Mouse (Mus musculus): Measurements from ENCODE around the gene Fdps. TPM values are rescaled to one million over a fixed set of nuclear protein-coding genes. Genes with fewer than 3 reads are reported as not detected.
"Not testable (repeated sequence)": the region's sequence is repeated elsewhere in the genome, so short reads cannot be mapped to it uniquely, and the experiment has no call there.

The Fdps gene
- polyA plus RNA-seq, 1 experiment from 2014 or later = 284 TPM

DNA sequence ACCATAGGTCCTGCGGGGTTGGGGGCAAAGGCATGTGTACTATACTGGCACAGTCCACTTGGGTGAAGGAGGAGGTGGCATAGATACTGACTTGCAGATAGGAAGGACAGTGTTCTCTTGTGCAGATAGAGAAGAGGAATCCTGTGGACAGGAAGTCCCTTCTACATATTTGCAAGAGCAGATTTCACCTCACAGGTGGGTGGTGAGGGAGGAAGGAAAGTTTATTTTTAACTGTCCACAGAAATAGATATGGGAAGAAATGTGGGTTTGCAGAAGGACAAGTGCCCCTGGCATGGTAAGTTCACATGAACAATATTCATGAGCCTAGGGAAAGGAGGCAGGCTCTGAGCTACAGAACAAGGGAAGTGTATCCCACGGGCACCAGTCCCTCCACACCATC, 17.6 kb downstream of the Fdps start:
- Histone ChIP-seq H3K9me3 (replicated peaks) (no peaks in the 10 kb centered on the region), H3K9ac (no peak overlapping the region), H3K4me3 (no peak overlapping the region), H3K27ac (no peak overlapping the region), H3K36me3 (peaks cover 44% of the 10 kb centered on the region), H3K4me1 (peaks cover 12% of the 10 kb centered on the region; the same call in 1 of the 2 replicates), H3K4me2 (replicated peaks) (no peak overlapping the region), H3K27me3 (peaks cover 15% of the 10 kb centered on the region)
- 90% methylated on average over 2 of the region's 2 CpGs for WGBS
- no peak for ATAC-seq (ENCODE audit: low FRiP score)

- H3K4me3 ChIP-seq; H3K9ac ChIP-seq; H3K9me3 ChIP-seq (replicated peaks); H3K4me1 ChIP-seq; ATAC-seq (ENCODE audit: low FRiP score); H3K27me3 ChIP-seq; H3K27ac ChIP-seq; H3K4me2 ChIP-seq (replicated peaks): not testable (repeated sequence)
- H3K36me3 ChIP-seq = peaks cover 43% of the 10 kb centered on the region
These were observed 19.5 kb downstream of the Fdps start for GRCm38 (mm10) chr3:89082287-89082686.

- WGBS = 90% methylated on average over 9 of the region's 9 CpGs
- H3K36me3 ChIP-seq = peaks cover 60% of the 10 kb centered on the region
- no peaks in the 10 kb centered on the region for H3K9me3 ChIP-seq (replicated peaks)
- no peaks in the 10 kb centered on the region for H3K27me3 ChIP-seq
- no peak overlapping the region for H3K4me3 ChIP-seq
- ATAC-seq (ENCODE audit: low FRiP score) = no peak
- no peak overlapping the region for H3K27ac ChIP-seq
- no peak overlapping the region for H3K4me2 ChIP-seq (replicated peaks)
- no peak overlapping the region for H3K9ac ChIP-seq
- H3K4me1 ChIP-seq = no peaks in the 10 kb centered on the region
These were observed 24.4 kb downstream of the Fdps start for GRCm38 (mm10) chr3:89077383-89077782.

DNA sequence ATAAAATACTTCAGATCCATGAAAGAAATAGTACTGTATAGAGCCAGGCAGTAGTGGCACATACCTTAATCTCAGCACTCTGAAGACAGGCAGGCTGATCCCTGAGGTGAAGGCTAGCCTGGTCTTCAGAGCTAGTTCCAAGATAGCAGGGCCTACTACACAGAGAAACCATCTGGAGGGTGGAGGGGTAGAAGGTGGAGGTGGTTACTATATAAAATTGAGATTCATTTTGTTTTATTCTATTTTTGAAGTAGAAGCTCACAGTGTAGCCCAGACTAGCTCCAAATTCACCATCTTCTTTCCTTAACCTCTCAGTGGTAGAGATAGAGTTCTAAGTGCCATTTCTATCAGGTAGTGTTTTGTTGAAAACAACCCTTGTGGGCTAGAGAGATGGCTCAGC, 34.5 kb downstream of the Fdps start:
- H3K4me3 ChIP-seq = no peak overlapping the region
- no peak for ATAC-seq (ENCODE audit: low FRiP score)
- no peaks in the 10 kb centered on the region for H3K9me3 ChIP-seq (replicated peaks)
- no peak overlapping the region for H3K4me2 ChIP-seq (replicated peaks)
- H3K27me3 ChIP-seq = no peaks in the 10 kb centered on the region
- no peaks in the 10 kb centered on the region for H3K4me1 ChIP-seq
- H3K27ac ChIP-seq = no peak overlapping the region
- H3K36me3 ChIP-seq = peaks cover 84% of the 10 kb centered on the region
- H3K9ac ChIP-seq = no peak overlapping the region

DNA sequence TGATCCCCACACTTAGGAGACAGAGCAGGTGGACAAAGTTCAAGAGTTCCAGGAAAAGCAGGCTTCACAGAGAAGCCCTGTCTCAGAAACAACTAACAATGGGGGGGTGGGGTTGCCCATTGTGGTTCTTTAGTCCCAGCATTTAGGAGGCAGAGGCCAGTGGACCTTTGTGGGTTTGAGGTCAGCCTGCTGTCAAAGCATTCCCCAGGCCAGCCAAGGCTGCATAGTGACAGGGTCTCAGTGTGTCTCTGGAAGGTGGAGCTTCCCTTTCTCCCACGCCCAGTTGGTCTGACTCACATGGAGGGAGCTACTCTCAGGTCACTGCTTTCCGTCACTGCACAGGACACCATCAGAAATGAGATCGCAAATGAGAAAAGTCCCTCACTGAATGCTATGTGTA, 40.1 kb downstream of the Fdps start:
- no peak overlapping the region for H3K9ac ChIP-seq
- H3K27me3 ChIP-seq = no peaks in the 10 kb centered on the region
- no peak for ATAC-seq (ENCODE audit: low FRiP score)
- no peaks in the 10 kb centered on the region for H3K4me1 ChIP-seq
- H3K9me3 ChIP-seq (replicated peaks) = no peaks in the 10 kb centered on the region
- no peak overlapping the region for H3K27ac ChIP-seq
- peaks cover 78% of the 10 kb centered on the region for H3K36me3 ChIP-seq
- WGBS = 41% methylated on average over 3 of the region's 3 CpGs
- H3K4me3 ChIP-seq = no peak overlapping the region
- H3K4me2 ChIP-seq (replicated peaks) = no peak overlapping the region

GRCm38 (mm10) chr3:89058783-89059182, 43.0 kb downstream of the Fdps start:
- no peaks in the 10 kb centered on the region for H3K9me3 ChIP-seq (replicated peaks)
- no peaks in the 10 kb centered on the region for H3K4me1 ChIP-seq
- H3K4me3 ChIP-seq = no peak overlapping the region
- H3K27me3 ChIP-seq = no peaks in the 10 kb centered on the region
- H3K9ac ChIP-seq = no peak overlapping the region
- 79% methylated on average over 3 of the region's 3 CpGs for WGBS
- H3K4me2 ChIP-seq (replicated peaks) = no peak overlapping the region
- H3K27ac ChIP-seq = no peak overlapping the region
- no peak for ATAC-seq (ENCODE audit: low FRiP score)
- H3K36me3 ChIP-seq = peaks cover 81% of the 10 kb centered on the region

DNA sequence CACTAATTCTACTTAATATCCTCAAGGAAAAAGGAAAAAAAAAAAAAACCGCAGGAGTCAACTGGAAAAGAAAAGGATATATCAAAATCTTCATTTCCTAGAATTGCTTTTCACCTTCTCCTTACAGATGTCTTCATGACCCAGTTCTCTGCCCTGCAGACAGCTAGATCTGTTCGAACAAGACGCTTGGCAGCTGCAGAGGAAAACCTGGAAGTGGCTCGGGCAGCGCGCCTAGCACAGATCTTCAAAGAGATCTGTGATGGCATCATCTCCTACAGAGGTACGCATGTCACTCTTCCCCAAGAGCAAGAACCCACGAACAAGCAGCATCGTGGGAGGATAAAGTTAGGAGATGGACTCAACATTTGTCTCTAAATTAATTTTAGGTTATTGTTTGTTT, 43.4 kb downstream of the Fdps start:
- H3K4me1 ChIP-seq = no peaks in the 10 kb centered on the region
- H3K36me3 ChIP-seq = peaks cover 79% of the 10 kb centered on the region
- H3K27ac ChIP-seq = no peak overlapping the region
- 95% methylated on average over 9 of the region's 9 CpGs for WGBS
- H3K9ac ChIP-seq = no peak overlapping the region
- ATAC-seq (ENCODE audit: low FRiP score) = no peak
- H3K27me3 ChIP-seq = no peaks in the 10 kb centered on the region
- H3K4me3 ChIP-seq = no peak overlapping the region
- no peak overlapping the region for H3K4me2 ChIP-seq (replicated peaks)
- no peaks in the 10 kb centered on the region for H3K9me3 ChIP-seq (replicated peaks)

Other genes with a start within 250 kb of the Fdps start
- 40.8 and 42.0 TPM in 2 replicates for gene Msto1, start 188.0 kb downstream of the Fdps start, polyA plus RNA-seq (2016; fragmentation: Nextera tagmentation; extraction: Ambion mirVana)
- gene Ash1l, start 151.3 kb downstream of the Fdps start, polyA plus RNA-seq (2016; fragmentation: Nextera tagmentation; extraction: Ambion mirVana) = 22.0 and 22.5 TPM in 2 replicates
- 144 and 145 TPM in 2 replicates for gene Dap3, start 150.8 kb downstream of the Fdps start, polyA plus RNA-seq (2016; fragmentation: Nextera tagmentation; extraction: Ambion mirVana)
- gene Rusc1, start 8.6 kb downstream of the Fdps start, polyA plus RNA-seq (2016; fragmentation: Nextera tagmentation; extraction: Ambion mirVana) = 66.9 and 67.1 TPM in 2 replicates
- not detected in 2 replicates for gene Gm43738, start 860 bp downstream of the Fdps start, polyA plus RNA-seq (2016; fragmentation: Nextera tagmentation; extraction: Ambion mirVana)
- 0.25 and 0.96 TPM in 2 replicates for gene Pklr, start 34.2 kb upstream of the Fdps start, polyA plus RNA-seq (2016; fragmentation: Nextera tagmentation; extraction: Ambion mirVana)
- gene Hcn3, start 58.2 kb upstream of the Fdps start, polyA plus RNA-seq (2016; fragmentation: Nextera tagmentation; extraction: Ambion mirVana) = 20.7 and 22.3 TPM in 2 replicates
- 38.8 and 44.4 TPM in 2 replicates for gene Clk2, start 62.8 kb upstream of the Fdps start, polyA plus RNA-seq (2016; fragmentation: Nextera tagmentation; extraction: Ambion mirVana)
- gene Scamp3, start 75.5 kb upstream of the Fdps start, polyA plus RNA-seq (2016; fragmentation: Nextera tagmentation; extraction: Ambion mirVana) = 105 and 107 TPM in 2 replicates
- gene Fam189b, start 81.2 kb upstream of the Fdps start, polyA plus RNA-seq (2016; fragmentation: Nextera tagmentation; extraction: Ambion mirVana) = 33.4 and 34.2 TPM in 2 replicates
- 50.3 and 51.3 TPM in 2 replicates for gene Gba, start 101.0 kb upstream of the Fdps start, polyA plus RNA-seq (2016; fragmentation: Nextera tagmentation; extraction: Ambion mirVana)
- gene Thbs3, start 113.2 kb upstream of the Fdps start, polyA plus RNA-seq (2016; fragmentation: Nextera tagmentation; extraction: Ambion mirVana) = 64.5 and 71.3 TPM in 2 replicates
- gene Mtx1, start 125.1 kb upstream of the Fdps start, polyA plus RNA-seq (2016; fragmentation: Nextera tagmentation; extraction: Ambion mirVana) = 174 and 175 TPM in 2 replicates
- gene Muc1, start 127.1 kb upstream of the Fdps start, polyA plus RNA-seq (2016; fragmentation: Nextera tagmentation; extraction: Ambion mirVana) = 1.5 and 1.6 TPM in 2 replicates
- gene Krtcap2, start 144.0 kb upstream of the Fdps start, polyA plus RNA-seq (2016; fragmentation: Nextera tagmentation; extraction: Ambion mirVana) = 247 and 271 TPM in 2 replicates
- gene Trim46, start 144.3 kb upstream of the Fdps start, polyA plus RNA-seq (2016; fragmentation: Nextera tagmentation; extraction: Ambion mirVana) = 27.2 and 29.6 TPM in 2 replicates
- gene Dpm3, start 157.4 kb upstream of the Fdps start, polyA plus RNA-seq (2016; fragmentation: Nextera tagmentation; extraction: Ambion mirVana) = 63.9 and 86.7 TPM in 2 replicates
- 44.9 and 46.8 TPM in 2 replicates for gene Slc50a1, start 168.6 kb upstream of the Fdps start, polyA plus RNA-seq (2016; fragmentation: Nextera tagmentation; extraction: Ambion mirVana)
- 14.3 and 15.4 TPM in 2 replicates for gene Efna1, start 179.2 kb upstream of the Fdps start, polyA plus RNA-seq (2016; fragmentation: Nextera tagmentation; extraction: Ambion mirVana)
- 21.7 and 22.2 TPM in 2 replicates for gene Efna3, start 221.0 kb upstream of the Fdps start, polyA plus RNA-seq (2016; fragmentation: Nextera tagmentation; extraction: Ambion mirVana)
- 20.5 and 21.4 TPM in 2 replicates for gene Efna4, start 236.1 kb upstream of the Fdps start, polyA plus RNA-seq (2016; fragmentation: Nextera tagmentation; extraction: Ambion mirVana)
- gene Adam15, start 248.0 kb upstream of the Fdps start, polyA plus RNA-seq (2016; fragmentation: Nextera tagmentation; extraction: Ambion mirVana) = 40.3 and 41.9 TPM in 2 replicates

All from hindbrain, embryonic 12.5 days (tissue).